28 mouse cellular contexts compared by ENCODE assay signal in genomic region chr16:28421617-28422016, GRCm38 (mm10).
"Had no signal": no experiment of that assay in that cellular context is flagged by ENCODE, and none has a peak within 500 bp of the region (broad histone marks: within the 10 kb centered on the region; RNA-seq: fewer than 3 reads in every experiment).

No protein-coding gene starts in this region.

- DNase-seq: cerebellum, adult 18-20 months; cerebellum, adult 2 months; cerebellum, adult 8-10 months; cerebellum, adult 9-10 months; cerebellum, adult 9-11 months; cerebellum, postnatal 10 days; cerebellum, postnatal 14 days; cerebellum, postnatal 25 days; cerebellum, postnatal 36 days; embryo, embryonic 11 days; forebrain, postnatal 0 days; gastrocnemius, adult 2 months; gastrocnemius, postnatal 10 days; gastrocnemius, postnatal 14 days; gastrocnemius, postnatal 25 days; gastrocnemius, postnatal 36 days; heart, adult 18-20 months; heart, adult 2 months had no signal

- H3K4me2 ChIP-seq: embryonic facial prominence, embryonic 12.5 days; embryonic facial prominence, embryonic 13.5 days; embryonic facial prominence, embryonic 15.5 days; forebrain, embryonic 12.5 days; forebrain, embryonic 13.5 days; forebrain, embryonic 15.5 days had no signal

- H3K36me3 ChIP-seq: embryonic facial prominence, embryonic 12.5 days; embryonic facial prominence, embryonic 13.5 days; embryonic facial prominence, embryonic 15.5 days; forebrain, embryonic 10.5 days; forebrain, embryonic 12.5 days; forebrain, embryonic 15.5 days had no signal

- ATAC-seq: forebrain, embryonic 13.5 days; forebrain, embryonic 14.5 days; forebrain, embryonic 15.5 days; forebrain, embryonic 16.5 days; forebrain, postnatal 0 days had no signal

- H3K27me3 ChIP-seq: embryonic facial prominence, embryonic 12.5 days; embryonic facial prominence, embryonic 13.5 days; embryonic facial prominence, embryonic 15.5 days; forebrain, embryonic 12.5 days; forebrain, embryonic 13.5 days; forebrain, embryonic 15.5 days had no signal

- H3K9ac ChIP-seq: embryonic facial prominence, embryonic 12.5 days; embryonic facial prominence, embryonic 13.5 days; embryonic facial prominence, embryonic 15.5 days; forebrain, embryonic 12.5 days; forebrain, embryonic 13.5 days; forebrain, embryonic 15.5 days; forebrain, postnatal 0 days had no signal

- H3K4me3 ChIP-seq: embryonic facial prominence, embryonic 12.5 days; embryonic facial prominence, embryonic 13.5 days; embryonic facial prominence, embryonic 15.5 days; erythroblast, embryonic 14.5 days; forebrain, embryonic 10.5 days; forebrain, embryonic 12.5 days; forebrain, embryonic 13.5 days; forebrain, embryonic 15.5 days; gastrocnemius, adult 2 months; heart, adult 2 months had no signal

- H3K4me1 ChIP-seq: embryonic facial prominence, embryonic 12.5 days; embryonic facial prominence, embryonic 13.5 days; embryonic facial prominence, embryonic 15.5 days; forebrain, embryonic 10.5 days; forebrain, embryonic 12.5 days; forebrain, embryonic 13.5 days; forebrain, embryonic 15.5 days had no signal

- H3K27ac ChIP-seq: embryonic facial prominence, embryonic 12.5 days; embryonic facial prominence, embryonic 13.5 days; embryonic facial prominence, embryonic 15.5 days; forebrain, embryonic 10.5 days; forebrain, embryonic 12.5 days; forebrain, embryonic 13.5 days; forebrain, embryonic 15.5 days; gastrocnemius, adult 2 months; heart, adult 2 months had no signal

- H3K9me3 ChIP-seq: embryonic facial prominence, embryonic 12.5 days; embryonic facial prominence, embryonic 13.5 days; embryonic facial prominence, embryonic 15.5 days; forebrain, embryonic 10.5 days; forebrain, embryonic 12.5 days; forebrain, embryonic 13.5 days; forebrain, embryonic 15.5 days had no signal
